Mouse (Mus musculus): ENCODE results near the gene Ucn2.

The Ucn2 gene

DNA sequence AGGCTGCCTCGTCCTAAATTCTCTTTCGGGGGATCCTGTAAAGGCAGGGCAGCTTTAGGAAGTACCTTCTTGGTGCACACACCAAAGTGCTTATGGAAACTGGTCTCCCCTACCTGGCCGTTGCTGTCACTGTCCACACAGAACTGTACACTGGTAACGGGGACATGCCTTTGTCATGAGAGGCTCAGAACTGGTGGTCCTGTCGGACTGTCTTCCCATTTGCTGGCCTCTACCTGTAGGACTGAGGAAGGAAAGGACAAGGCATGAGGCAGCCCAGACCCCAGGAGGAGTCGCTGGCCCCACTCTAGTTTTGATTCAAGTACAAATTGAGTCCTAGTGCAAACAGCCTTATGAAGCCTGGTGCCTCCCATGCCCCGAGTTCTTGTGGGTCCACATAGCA is 45.2 kb downstream of the Ucn2 start:
- peak in 1 of 2 experiments; percentile 50 for DNase-seq (ENCODE audit: low spot score in 2 of 2)

DNA sequence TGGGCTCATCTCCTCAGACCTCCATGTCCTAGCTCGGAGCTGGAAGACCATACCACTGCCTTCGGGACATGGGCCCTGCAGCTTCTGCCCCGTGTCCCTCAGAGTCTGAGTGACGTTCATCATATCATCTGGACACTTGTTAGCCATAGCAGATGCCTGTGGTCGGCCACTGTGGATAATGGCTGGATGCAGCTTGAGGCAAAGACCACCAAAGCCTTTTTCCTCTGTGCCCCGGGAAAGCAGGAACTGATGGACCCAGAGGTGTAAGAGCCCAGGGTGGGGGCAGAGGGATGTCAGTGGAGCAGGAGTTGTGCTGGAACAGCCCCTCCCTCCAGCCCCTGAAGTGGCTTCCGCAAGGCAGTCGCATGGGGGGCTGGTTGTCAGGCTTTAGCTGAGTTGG is 45.9 kb downstream of the Ucn2 start:
- peak in 1 of 2 experiments; percentile 48 for DNase-seq (ENCODE audit: low spot score in 2 of 2)

DNA sequence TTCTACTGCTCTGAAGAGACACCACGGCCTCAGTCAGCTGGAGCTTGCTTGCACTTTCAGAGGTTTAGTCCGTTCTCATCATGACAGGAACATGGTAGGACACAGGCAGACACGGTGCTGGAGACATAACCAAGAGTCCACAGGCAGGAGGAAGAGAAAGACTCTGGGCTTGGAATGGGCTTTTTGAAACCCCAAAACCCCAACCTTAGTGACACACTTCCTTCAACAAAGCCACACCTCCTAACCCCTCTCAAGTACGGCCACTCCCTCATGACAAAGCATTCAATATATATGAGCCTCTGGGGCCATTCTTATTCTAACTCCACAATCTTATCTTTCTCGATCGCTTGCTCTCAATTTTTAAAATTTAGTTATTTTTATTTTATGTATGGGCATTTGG is 46.6 kb downstream of the Ucn2 start:
- no peak for DNase-seq (ENCODE audit: low spot score in 2 of 2)
